Mouse (Mus musculus) urinary bladder, postnatal 14 days (tissue): ENCODE data around the gene Gm49661.

ENCODE experiments used
- DNase-seq: peaks from one replicate; pipeline ENCODE4 v3.0.0; 2021; ENCODE audit warnings: low spot score

Gene Gm49661

DNA sequence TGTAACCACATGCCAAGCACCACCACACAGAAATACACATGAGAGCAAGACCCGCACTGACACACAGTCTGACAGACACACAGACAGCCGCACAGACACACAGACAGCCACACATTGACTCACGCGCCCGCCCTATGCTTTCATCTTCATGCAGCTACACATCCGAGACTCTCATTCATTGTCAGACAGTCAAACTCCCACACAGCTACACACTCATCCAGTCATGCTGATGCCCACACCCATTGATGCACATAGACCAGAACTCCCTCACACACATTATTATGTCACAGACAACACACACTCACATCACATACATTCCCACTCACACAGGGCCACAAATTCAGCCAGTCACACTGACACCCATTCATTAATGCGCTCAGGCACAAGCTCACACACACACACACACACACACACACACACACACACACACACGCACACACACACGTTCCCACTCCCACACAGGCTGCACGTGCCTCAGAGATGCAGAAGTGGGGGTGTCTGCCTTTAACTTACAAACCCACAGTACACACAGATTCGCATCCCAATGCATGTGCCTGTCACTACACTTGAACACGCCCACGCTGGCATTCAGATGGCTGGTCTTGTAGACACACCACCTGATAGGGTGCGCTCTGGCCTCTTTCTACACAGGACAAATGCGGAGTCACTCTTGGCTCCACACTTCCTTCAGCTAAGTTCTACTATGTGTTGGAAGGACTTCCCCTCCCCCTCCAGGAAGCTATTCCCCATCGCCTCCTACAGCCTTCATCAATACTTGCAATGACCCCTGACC is 35.3 kb downstream of the Gm49661 start:
- no peak for DNase-seq

DNA sequence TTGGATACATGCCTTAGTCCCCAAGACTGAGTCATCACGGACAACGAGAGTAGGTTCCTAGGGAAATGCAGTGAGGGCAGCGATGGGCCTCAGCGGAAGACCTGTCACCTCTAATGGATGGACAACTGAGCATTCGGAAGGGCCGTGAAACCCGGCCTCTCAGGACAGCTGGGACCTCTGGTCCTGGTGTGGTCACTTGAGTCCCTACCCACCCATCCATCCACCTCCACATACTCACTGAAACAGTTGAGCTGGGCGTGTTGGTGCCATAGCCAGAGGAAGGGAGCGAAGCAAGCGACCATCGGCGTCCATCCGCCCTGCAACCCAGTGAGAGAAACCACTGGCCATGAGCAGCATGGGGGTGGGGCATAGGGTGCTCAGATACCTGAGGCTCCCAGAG is 38.7 kb downstream of the Gm49661 start:
- DNase-seq, result no peak

DNA sequence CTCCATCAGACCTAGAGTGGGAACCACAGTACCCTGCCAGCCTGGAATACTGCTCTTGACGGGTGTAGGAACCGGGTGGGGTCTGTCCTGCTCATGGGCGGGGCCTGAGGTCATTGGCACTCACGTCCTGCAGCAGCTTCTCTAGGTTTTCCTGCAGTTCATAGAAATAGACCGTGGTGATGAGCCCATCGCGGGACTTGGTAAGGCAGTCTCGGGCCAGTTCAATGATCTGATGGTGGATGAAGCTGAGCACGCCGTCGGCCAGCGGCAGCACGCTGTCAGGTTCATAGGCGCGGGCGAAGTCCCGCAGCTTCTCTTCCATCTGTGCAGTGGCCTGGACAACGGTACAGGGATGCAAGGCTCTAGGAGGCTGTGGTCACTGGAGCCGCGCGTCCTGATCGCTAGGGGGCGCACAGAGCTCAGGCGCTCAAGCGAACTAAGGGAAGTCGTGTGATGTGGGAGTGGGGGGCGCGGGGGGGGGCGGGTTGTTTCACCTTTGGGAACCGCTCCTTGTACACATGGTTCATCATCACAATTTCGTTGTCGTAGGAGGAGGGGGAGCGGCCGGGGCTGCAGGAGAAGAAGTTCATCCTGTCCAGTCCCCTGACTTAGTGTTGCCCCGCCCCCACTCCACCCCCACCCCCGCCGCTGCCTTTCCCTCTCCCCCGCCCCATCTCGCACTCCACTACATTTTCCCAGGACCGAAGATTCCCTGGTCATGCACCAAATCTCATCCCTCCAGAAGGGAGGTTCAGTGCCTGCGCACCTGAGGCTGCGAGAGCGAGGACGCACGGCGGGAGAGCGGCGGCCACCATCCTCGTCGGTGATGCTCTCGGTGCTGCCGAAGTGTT is 40.6 kb downstream of the Gm49661 start:
- peak; percentile 69 for DNase-seq

DNA sequence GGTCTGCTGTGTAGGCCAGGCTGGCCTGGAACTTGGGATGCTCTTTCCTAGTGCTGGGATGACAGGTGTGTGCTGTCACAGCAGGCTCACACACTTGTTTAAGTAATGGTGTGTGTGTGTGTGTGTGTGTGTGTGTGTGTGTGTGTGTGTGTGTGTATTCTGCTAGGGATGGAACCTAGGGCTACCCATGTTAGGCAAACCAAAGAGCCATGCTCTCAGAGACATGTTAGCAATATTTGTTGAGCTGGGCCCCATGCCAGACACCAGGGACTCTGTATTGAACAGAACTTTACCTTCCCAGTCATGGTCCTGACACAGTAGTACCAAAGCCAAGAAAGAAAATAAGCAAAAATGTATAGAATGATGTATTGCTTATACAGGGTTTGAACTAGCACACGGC is 41.7 kb downstream of the Gm49661 start:
- no peak for DNase-seq

DNA sequence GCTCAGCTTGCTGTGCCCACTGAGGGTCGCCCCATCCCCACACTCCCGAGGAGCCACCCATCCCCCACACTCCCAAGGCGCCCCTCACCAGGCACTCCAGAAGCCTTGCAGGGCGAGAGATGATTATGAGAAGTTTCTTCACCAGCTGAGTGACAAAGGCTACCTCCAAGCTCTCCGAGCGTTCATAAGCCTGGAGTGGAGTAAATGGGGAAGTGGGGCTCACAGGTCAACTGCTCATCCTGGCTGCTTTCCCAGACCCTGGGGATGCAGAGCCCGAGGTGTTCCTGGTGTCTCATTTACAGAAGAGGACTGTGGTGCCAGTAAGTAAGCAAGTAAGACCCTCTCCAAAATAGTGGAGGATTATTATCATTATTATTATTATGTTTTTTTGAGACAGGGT is 43.7 kb downstream of the Gm49661 start:
- DNase-seq, result no peak

DNA sequence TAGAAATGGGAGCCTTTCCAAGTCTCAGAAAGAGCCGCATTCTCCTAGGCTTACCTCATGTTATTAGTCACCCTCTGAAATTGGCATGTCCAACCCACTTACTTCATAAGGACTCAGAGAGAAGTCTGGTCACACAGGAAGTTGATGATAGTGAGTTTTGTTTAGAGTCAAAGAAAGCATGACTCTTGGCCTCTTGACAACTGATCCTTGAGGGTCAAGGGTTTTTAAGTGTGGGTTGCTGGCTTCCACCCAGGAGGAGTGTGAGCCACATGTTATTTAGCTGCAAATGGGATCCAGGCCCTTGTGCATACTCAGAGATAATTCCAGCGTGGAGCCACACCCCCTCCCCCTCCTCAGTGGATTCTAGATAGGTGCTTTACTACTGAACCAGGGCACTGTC is 47.6 kb downstream of the Gm49661 start:
- no peak for DNase-seq

DNA sequence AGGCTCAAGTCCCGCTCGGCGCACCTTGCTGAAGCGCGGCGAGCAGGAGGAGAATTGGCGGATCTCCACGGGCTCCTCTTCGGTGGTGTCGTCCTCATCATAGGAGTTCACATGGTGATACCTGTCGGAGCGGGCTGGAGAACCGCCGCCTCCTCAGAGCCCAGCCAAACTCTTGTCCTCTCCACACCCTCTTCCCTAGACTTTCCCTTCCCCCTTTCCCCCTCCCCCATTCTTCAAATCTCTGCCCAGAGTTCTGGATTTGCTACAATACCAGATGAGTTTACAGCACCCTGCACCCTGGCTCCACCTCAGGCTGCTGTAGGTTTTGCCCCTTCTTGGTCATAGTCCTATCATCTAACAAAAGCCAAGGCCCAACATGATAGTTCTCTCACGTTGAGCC is 50.6 kb downstream of the Gm49661 start:
- DNase-seq, result no peak

DNA sequence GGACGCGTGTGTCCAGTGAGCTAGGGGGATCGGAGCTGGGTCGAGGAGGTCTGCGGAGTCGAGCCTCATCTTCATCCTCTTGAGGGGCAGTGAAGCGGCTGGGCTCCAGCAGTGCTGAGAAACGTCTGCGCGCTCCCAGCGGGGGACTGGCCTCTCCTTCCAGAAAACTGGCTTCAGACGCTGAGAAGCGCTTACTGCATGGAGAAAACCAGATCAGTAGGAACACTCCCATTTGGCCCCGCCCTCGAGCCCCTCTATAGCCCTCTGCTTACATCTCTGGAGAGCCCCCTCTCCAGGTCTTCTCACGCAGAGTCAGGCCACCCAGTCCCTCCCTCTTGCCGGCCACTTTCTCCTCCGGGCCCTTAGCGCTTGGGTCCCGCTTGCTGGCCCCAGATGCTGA is 51.5 kb downstream of the Gm49661 start:
- no peak for DNase-seq
